Mouse (Mus musculus) stomach, postnatal 0 days (tissue): ENCODE results near the gene Fmod. TPM values are rescaled to one million over a fixed set of nuclear protein-coding genes. Genes with fewer than 3 reads are reported as not detected.

ENCODE experiments used
- ATAC-seq: fragments of 200-750 bp; cut with Nextera tagmentation; 2 replicates; pipeline ENCODE4 v1.8.0; 2017; ENCODE audit not compliant: low FRiP score, low TSS enrichment
- DNase-seq: peaks from one replicate; pipeline ENCODE4 v3.0.0-alpha.2; 2016; ENCODE audit warnings: low spot score
- H3K27ac ChIP-seq: fragments of 300-500 bp; sonication (generic); replicated peaks from 2 replicates; pipeline ENCODE4 v1.5.1; 2014; ENCODE audit warnings: mild to moderate bottlenecking, control low read depth
- H3K27me3 ChIP-seq: fragments of 300-500 bp; sonication (generic); 2 replicates; pipeline ENCODE4 v1.6.1; 2014; ENCODE audit warnings: low read length; ENCODE audit not compliant: control insufficient read depth, insufficient read depth
- H3K36me3 ChIP-seq: fragments of 300-500 bp; sonication (generic); 2 replicates; pipeline ENCODE4 v1.6.1; 2014; ENCODE audit warnings: low read length, mixed read lengths; ENCODE audit not compliant: control insufficient read depth, insufficient read depth
- H3K4me1 ChIP-seq: fragments of 300-500 bp; sonication (generic); replicated peaks from 2 replicates; pipeline ENCODE4 v1.6.1; 2014; ENCODE audit warnings: antibody characterized with exemption; ENCODE audit not compliant: control insufficient read depth, insufficient read depth
- H3K4me2 ChIP-seq: fragments of 300-500 bp; sonication (generic); replicated peaks from 2 replicates; pipeline ENCODE4 v1.6.1; 2014; ENCODE audit warnings: low read depth, mild to moderate bottlenecking, control low read depth, moderate library complexity
- H3K4me3 ChIP-seq: fragments of 300-500 bp; sonication (generic); 2 replicates; pipeline ENCODE4 v1.5.1; 2014; ENCODE audit warnings: low read depth, low read length, control low read depth
- H3K9ac ChIP-seq: fragments of 300-500 bp; sonication (generic); 2 replicates; pipeline ENCODE4 v1.6.1; 2014; ENCODE audit warnings: mild to moderate bottlenecking, low read length, control low read depth, mixed read lengths
- H3K9me3 ChIP-seq: fragments of 300-500 bp; sonication (generic); 2 replicates; pipeline ENCODE4 v1.6.1; 2016; ENCODE audit warnings: low read length; ENCODE audit not compliant: control insufficient read depth
- CTCF ChIP-seq: IDR thresholded peaks from 2 replicates; pipeline ENCODE4 v1.5.1; 2016; ENCODE audit warnings: antibody characterized with exemption, low read depth, mild to moderate bottlenecking, moderate library complexity
- EP300 ChIP-seq: optimal IDR thresholded peaks from 2 replicates; pipeline ENCODE3; 2016; ENCODE audit warnings: antibody characterized with exemption
- WGBS: fragments of 180-500 bp; shearing (Covaris S2); extraction: QIAGEN DNeasy Blood & Tissue Kit; methylation state at CpG from one replicate; pipeline ENCODE4 v1.1.7; 2014; 5-methylcytosine and 5-hydroxymethylcytosine counted together
- polyA plus RNA-seq: library from polyadenylated mRNA; unstranded; fragments of >200 nt; fragmentation: Nextera tagmentation; extraction: Ambion mirVana; gene quantifications from 2 replicates; pipeline ENCODE4 v1.2.1, GENCODE M21; 2015

Gene Fmod
- polyA plus RNA-seq, 1 experiment from 2014 or later, result 9.0 TPM

DNA sequence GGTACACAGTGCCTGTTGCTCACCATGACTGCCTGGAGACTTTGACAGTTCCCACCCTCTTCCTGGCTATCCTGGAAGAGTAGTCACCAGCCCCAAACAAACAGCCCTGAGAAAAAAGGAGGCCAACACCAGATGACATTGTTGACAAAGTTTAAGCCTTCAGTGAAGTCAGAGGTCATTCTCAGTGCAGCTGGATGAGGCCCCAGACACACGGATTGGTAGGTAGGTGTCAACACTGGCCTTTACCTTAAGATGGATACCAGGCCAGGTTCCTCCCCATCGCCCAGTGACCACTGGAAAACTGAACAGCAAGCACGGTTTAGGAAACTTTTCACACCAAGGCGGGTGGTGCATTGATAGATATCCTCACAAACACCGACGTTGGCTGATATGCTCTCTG, 55.3 kb downstream of the Fmod start:
- peak overlapping the region; percentile 74 for H3K4me2 ChIP-seq
- H3K36me3 ChIP-seq, result no peaks in the 10 kb centered on the region
- DNase-seq, result peak; percentile 43
- WGBS, result 17% methylated on average over 6 of the region's 6 CpGs
- peaks cover 36% of the 10 kb centered on the region for H3K4me1 ChIP-seq
- peak; percentile 17; the same call in 1 of the 2 replicates for ATAC-seq
- peak overlapping the region; percentile 98 for H3K27ac ChIP-seq
- no peaks in the 10 kb centered on the region for H3K27me3 ChIP-seq
- peak overlapping the region; percentile 59 for H3K9ac ChIP-seq
- H3K4me3 ChIP-seq, result peak overlapping the region; percentile 39
- TF ChIP-seq CTCF, result no peak
- no peak for TF ChIP-seq EP300
- no peaks in the 10 kb centered on the region for H3K9me3 ChIP-seq

DNA sequence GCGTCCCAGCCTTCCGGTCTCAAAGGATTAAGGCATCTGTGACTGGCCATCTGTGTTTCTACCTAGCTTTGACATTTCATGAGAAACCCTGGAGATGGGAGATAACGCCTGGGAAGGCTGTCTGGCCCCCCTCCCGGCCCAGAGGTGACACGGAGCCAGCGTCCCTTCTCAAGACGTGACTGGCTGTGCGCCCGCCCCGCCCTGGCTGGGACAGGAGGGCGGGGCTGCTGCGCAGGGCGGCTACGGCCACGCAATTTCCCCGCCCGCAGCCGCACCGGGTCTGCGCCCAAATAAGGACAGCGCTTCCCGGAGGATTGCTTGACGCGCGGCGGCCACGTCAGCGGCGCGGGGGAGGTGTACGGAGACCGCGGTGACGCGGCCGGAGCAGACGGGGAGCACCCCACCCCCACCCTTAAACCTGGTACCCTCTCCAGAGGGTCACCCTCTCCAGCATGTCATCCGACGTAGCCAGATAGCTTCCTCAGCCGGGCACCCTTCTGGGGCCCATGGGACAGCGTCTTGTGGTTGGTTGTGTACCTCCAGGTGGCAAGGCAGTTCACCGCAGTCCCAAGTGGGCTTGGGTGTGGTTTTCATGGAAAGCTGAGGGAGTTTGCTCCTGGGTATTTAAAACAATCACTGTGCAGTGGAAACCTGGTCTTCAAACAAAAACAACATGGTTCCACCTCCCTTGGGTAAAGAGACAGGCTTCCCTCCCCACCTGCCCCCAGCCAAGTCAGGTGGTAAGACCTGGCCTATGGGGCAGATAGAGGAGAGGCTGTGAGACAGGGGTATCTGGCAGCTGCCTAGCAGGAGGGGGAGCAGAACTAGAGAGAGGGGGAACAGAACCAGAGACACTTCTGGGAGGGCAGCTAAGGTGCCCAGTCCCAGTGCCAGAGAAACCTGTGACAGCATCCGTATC, 56.1 kb downstream of the Fmod start:
- Histone ChIP-seq H3K27ac (peak overlapping the region; percentile 98), H3K4me2 (peak overlapping the region; percentile 74), H3K36me3 (no peaks in the 10 kb centered on the region), H3K4me1 (peaks cover 42% of the 10 kb centered on the region), H3K9ac (peak overlapping the region; percentile 71), H3K4me3 (peak overlapping the region; percentile 39), H3K9me3 (no peaks in the 10 kb centered on the region), H3K27me3 (no peaks in the 10 kb centered on the region)
- ATAC-seq, result peak; percentile 89
- peak; percentile 96 for DNase-seq
- under 1% methylated on average over 43 of the region's 43 CpGs for WGBS
- TF ChIP-seq EP300, result peak; percentile 93
- peak; percentile 13; the same call in 1 of the 2 replicates for TF ChIP-seq CTCF

DNA sequence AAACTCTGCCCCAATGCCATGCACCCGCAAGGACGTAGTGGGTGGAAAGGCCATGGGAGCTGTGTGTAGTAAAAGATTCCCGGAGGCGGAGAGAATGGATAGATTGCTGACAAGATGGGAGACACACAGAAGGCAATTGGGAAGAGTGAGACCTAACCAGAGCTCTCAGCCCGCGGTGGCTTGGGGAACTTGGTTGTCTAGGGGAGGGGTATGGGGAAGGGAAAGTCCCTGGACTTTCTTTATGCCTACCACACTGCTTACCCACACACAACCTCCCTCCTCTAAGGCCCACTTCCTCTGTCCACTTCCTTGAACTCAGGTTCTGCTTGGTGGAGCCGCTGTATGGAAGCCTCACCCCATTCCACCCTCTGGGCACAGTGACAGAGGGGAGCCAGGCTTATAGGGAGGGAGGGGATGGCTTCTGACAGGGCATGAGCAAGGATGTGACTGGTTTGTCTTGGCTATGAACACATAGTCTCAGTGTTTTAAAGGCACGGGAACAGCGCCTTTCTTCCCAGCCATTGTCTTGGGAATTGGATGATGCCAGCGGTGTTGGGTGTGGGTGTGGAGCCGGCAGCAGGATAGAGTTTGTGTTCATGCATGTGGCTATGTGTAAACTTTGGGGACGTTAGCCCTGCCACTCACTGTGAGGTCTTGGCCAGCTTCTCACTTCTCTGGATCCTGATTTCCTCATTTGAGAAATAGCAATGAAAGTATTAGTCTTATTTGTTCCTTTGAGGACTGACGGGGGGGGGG, 56.9 kb downstream of the Fmod start:
- Histone ChIP-seq H3K4me1 (peaks cover 45% of the 10 kb centered on the region), H3K4me2 (peak overlapping the region; percentile 74), H3K36me3 (no peaks in the 10 kb centered on the region), H3K9ac (peak overlapping the region; percentile 71), H3K4me3 (no peak overlapping the region), H3K27ac (peak overlapping the region; percentile 98), H3K9me3 (no peaks in the 10 kb centered on the region), H3K27me3 (no peaks in the 10 kb centered on the region)
- ATAC-seq, result no peak
- 45% methylated on average over 13 of the region's 13 CpGs for WGBS
- no peak for TF ChIP-seq CTCF
- no peak for TF ChIP-seq EP300
- DNase-seq, result peak; percentile 52

DNA sequence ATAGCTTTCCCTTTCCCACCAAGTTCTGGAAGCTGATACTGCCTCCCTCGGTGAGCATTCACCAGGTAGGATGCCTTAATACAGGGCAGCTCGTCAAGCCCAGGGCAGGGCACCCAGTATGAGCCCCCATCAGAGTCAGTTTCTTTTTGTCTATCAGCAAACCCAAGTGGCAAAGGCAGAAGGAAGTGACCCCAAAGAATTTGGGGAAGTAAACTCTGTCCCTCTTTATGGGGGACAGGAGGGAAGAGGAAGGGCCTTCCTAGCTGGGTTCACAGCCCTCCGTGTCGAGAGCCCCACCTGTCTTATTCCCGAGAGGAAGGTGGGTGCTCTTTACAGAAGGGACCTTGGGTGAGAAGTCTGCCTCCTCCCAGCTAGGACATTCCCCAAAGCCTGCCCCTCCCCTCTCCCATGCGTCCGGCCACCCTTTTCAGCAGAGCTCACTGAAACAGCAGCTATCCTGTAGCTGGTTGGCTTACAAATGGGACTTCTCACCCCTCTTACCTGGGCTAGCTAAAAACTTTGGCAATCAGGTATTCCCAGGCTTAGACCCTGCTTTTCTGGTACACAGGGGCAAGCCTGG, 58.1 kb downstream of the Fmod start:
- Histone ChIP-seq H3K4me1 (peaks cover 50% of the 10 kb centered on the region), H3K36me3 (no peaks in the 10 kb centered on the region), H3K27ac (peak overlapping the region; percentile 98), H3K4me3 (no peak overlapping the region), H3K9ac (peak overlapping the region; percentile 27; the same call in 1 of the 2 replicates), H3K27me3 (no peaks in the 10 kb centered on the region), H3K4me2 (no peak overlapping the region), H3K9me3 (no peaks in the 10 kb centered on the region)
- ATAC-seq (no peak), DNase-seq (peak; percentile 46)
- WGBS, result 56% methylated on average over 7 of the region's 7 CpGs
- TF ChIP-seq CTCF (no peak), EP300 (no peak)

DNA sequence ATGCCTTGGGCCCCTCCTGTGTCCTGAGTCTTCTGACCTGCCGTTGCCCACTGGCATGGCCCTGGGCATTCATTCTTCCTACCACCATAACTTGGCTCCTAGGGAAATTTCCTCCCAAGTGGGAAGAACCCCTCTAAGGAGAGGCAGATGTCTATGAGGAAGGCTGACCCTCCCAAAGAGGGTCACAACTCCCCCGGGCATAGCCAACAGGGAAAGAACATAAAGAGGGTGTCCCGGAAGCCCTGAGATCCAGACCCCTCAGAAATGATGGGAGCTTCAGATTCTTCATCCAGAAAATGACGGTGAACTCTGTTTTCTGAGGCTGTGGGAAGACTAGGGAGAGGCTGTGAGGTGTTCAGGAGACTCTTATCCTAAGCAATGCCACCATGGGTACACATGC, 58.7 kb downstream of the Fmod start:
- Histone ChIP-seq H3K9ac (peak overlapping the region; percentile 50), H3K4me1 (peaks cover 55% of the 10 kb centered on the region), H3K4me3 (no peak overlapping the region), H3K36me3 (no peaks in the 10 kb centered on the region), H3K4me2 (no peak overlapping the region), H3K27ac (peak overlapping the region; percentile 98), H3K9me3 (no peaks in the 10 kb centered on the region), H3K27me3 (no peaks in the 10 kb centered on the region)
- ATAC-seq (no peak), DNase-seq (no peak)
- WGBS, result 57% methylated on average over 4 of the region's 4 CpGs
- no peak for TF ChIP-seq CTCF
- TF ChIP-seq EP300, result no peak
